Mouse (Mus musculus) left cerebral cortex, adult 2 months (tissue): Measurements from ENCODE around the gene Cbr1. TPM values are rescaled to one million over a fixed set of nuclear protein-coding genes. Genes with fewer than 3 reads are reported as not detected.
"Not testable (repeated sequence)": the region's sequence is repeated elsewhere in the genome, so short reads cannot be mapped to it uniquely, and the experiment has no call there.

ENCODE experiments used
- DNase-seq, 2 experiments: peaks; one replicate each; pipeline ENCODE4 v3.0.0; 2021 to 2022; ENCODE audit warnings: low spot score in 2 of 2, mixed read lengths in 1 of 2; ENCODE audit errors: extremely low spot score in 1 of 2
- H3K27ac ChIP-seq: fragments of 200-600 bp; 2 replicates; pipeline ENCODE4 v1.8.1; 2022
- H3K4me3 ChIP-seq: fragments of 200-600 bp; 2 replicates; pipeline ENCODE4 v1.8.1; 2022
- CTCF ChIP-seq: fragments of 200-600 bp; IDR thresholded peaks from 2 replicates; pipeline ENCODE4 v1.8.1; 2022; ENCODE audit warnings: antibody characterized with exemption, mild to moderate bottlenecking, moderate library complexity
- intact Hi-C: fragments of 180-260 bp; cut with DNase I; formaldehyde crosslinking; loops from one replicate; pipeline ENCODE4 v1.15.1; 2025
- total RNA-seq, 2 experiments: library from RNA; stranded (reverse); gene quantifications; 2 replicates each; pipeline ENCODE4 v1.2.3; 2021

Cbr1 gene
- total RNA-seq, 2 experiments from 2014 or later, result 65.2 to 67.1 TPM

- intact Hi-C loops, result loop anchor here (10.0 kb wide), 1 partner anchor 161 kb away; no protein-coding TSS in a partner anchor
- Histone ChIP-seq H3K4me3 (peak within 1 kb of the TSS; percentile 78), H3K27ac (peak within 1 kb of the TSS; percentile 99)
- no peak for TF ChIP-seq CTCF
- DNase-seq, result peak; percentile 92 to 94
These were observed 2.0 kb upstream of the Cbr1 start, which contains the start of gene Setd4 for GRCm38 (mm10) chr16:93603439-93604212. TSS of gene Setd4 (minus strand) at chr16:93604063.

GRCm38 (mm10) chr16:93604481-93604969 is 1.1 kb upstream of the Cbr1 start:
- peak overlapping the region; percentile 99 for H3K27ac ChIP-seq
- peak overlapping the region; percentile 78 for H3K4me3 ChIP-seq
- DNase-seq, result peak in 1 of 2 experiments; percentile 43
- TF ChIP-seq CTCF, result no peak
- intact Hi-C loops, result loop anchor here (10.0 kb wide), 1 partner anchor 160 kb away; no protein-coding TSS in a partner anchor

GRCm38 (mm10) chr16:93606146-93606545 is 493 bp downstream of the Cbr1 start:
- Histone ChIP-seq H3K27ac (no peak overlapping the region), H3K4me3 (no peak overlapping the region)
- intact Hi-C loops, result loop anchor here (10.0 kb wide), 1 partner anchor 159 kb away; no protein-coding TSS in a partner anchor
- DNase-seq, result no peak
- no peak for TF ChIP-seq CTCF

GRCm38 (mm10) chr16:93607669-93608101 is 2.0 kb downstream of the Cbr1 start:
- Histone ChIP-seq H3K27ac (peak overlapping the region; percentile 74), H3K4me3 (peak overlapping the region; percentile 76)
- no peak for TF ChIP-seq CTCF
- peak; percentile 83 to 86 for DNase-seq
- intact Hi-C loops, result loop anchor here (10.0 kb wide), 1 partner anchor 157 kb away; no protein-coding TSS in a partner anchor

GRCm38 (mm10) chr16:93608731-93609130 is 3.1 kb downstream of the Cbr1 start:
- H3K4me3 ChIP-seq, result no peak overlapping the region; the same call in 1 of the 2 replicates

GRCm38 (mm10) chr16:93609796-93610195 is 4.1 kb downstream of the Cbr1 start:
- Histone ChIP-seq H3K27ac (no peak overlapping the region), H3K4me3 (no peak overlapping the region)
- no peak for DNase-seq
- intact Hi-C loops, result loop anchor here (10.0 kb wide), 1 partner anchor 155 kb away; no protein-coding TSS in a partner anchor
- no peak for TF ChIP-seq CTCF

More at GRCm38 (mm10) chr16:93608731-93609130, 3.1 kb downstream of the Cbr1 start:
- no peak overlapping the region for H3K27ac ChIP-seq
- DNase-seq, result no peak
- intact Hi-C loops, result loop anchor here (10.0 kb wide), 1 partner anchor 156 kb away; no protein-coding TSS in a partner anchor
- TF ChIP-seq CTCF, result no peak

GRCm38 (mm10) chr16:93610961-93611360 is 5.3 kb downstream of the Cbr1 start:
- intact Hi-C loops, result no loop called here
- no peak for DNase-seq
- H3K27ac ChIP-seq, result no peak overlapping the region
- TF ChIP-seq CTCF, result no peak
- no peak overlapping the region for H3K4me3 ChIP-seq

- H3K4me3 ChIP-seq, result no peak overlapping the region
- peak; percentile 64 to 73 for DNase-seq
- H3K27ac ChIP-seq, result no peak overlapping the region
- intact Hi-C loops, result loop anchor here (5.0 kb wide), 1 partner anchor 57 kb away; no protein-coding TSS in a partner anchor
- TF ChIP-seq CTCF, result peak; percentile 78
These were observed 9.6 kb downstream of the Cbr1 start for GRCm38 (mm10) chr16:93615118-93615870.

GRCm38 (mm10) chr16:93623759-93624158 is 18.1 kb downstream of the Cbr1 start:
- DNase-seq, H3K27ac ChIP-seq, H3K4me3 ChIP-seq, intact Hi-C loops: not testable (repeated sequence)

GRCm38 (mm10) chr16:93624671-93625070 is 19.0 kb downstream of the Cbr1 start:
- H3K27ac ChIP-seq, result no peak overlapping the region
- DNase-seq, result no peak
- H3K4me3 ChIP-seq, result no peak overlapping the region
- TF ChIP-seq CTCF, result no peak
- intact Hi-C loops, result no loop called here

- intact Hi-C loops, result no loop called here
- peak; percentile 61 for TF ChIP-seq CTCF
- H3K27ac ChIP-seq, result no peak overlapping the region
- H3K4me3 ChIP-seq, result no peak overlapping the region
- DNase-seq, result peak in 1 of 2 experiments; percentile 32
These were observed 21.1 kb downstream of the Cbr1 start for GRCm38 (mm10) chr16:93626745-93627144.
